Mouse (Mus musculus) lung, embryonic 16.5 days (tissue): ENCODE results near the gene Pfkfb1. TPM values are rescaled to one million over a fixed set of nuclear protein-coding genes. Genes with fewer than 3 reads are reported as not detected.

Experiments
- ATAC-seq: fragments of 200-750 bp; cut with Nextera tagmentation; 2 replicates; pipeline ENCODE4 v1.8.0; 2017; ENCODE audit warnings: low read depth, mild to moderate bottlenecking, moderate library complexity
- H3K27ac ChIP-seq: fragments of 300-500 bp; sonication (generic); 2 replicates; pipeline ENCODE4 v1.5.1; 2014; ENCODE audit warnings: mild to moderate bottlenecking, control low read depth, low read length
- H3K27me3 ChIP-seq: fragments of 300-500 bp; sonication (generic); 2 replicates; pipeline ENCODE4 v1.6.1; 2014; ENCODE audit warnings: low read depth, low read length, mixed read lengths; ENCODE audit not compliant: control insufficient read depth, insufficient read depth
- H3K36me3 ChIP-seq: fragments of 300-500 bp; sonication (generic); 2 replicates; pipeline ENCODE4 v1.6.1; 2014; ENCODE audit warnings: low read length; ENCODE audit not compliant: control insufficient read depth, insufficient read depth
- H3K4me1 ChIP-seq: fragments of 300-500 bp; sonication (generic); replicated peaks from 2 replicates; pipeline ENCODE4 v1.6.1; 2014; ENCODE audit warnings: low read length, mixed read lengths; ENCODE audit not compliant: control insufficient read depth, insufficient read depth
- H3K4me2 ChIP-seq: fragments of 300-500 bp; sonication (generic); 2 replicates; pipeline ENCODE4 v1.6.1; 2014; ENCODE audit warnings: low read depth, low read length, control low read depth
- H3K4me3 ChIP-seq: fragments of 300-500 bp; sonication (generic); 2 replicates; pipeline ENCODE4 v1.5.1; 2014; ENCODE audit warnings: mild to moderate bottlenecking, low read length, control low read depth
- H3K9ac ChIP-seq: fragments of 300-500 bp; sonication (generic); 2 replicates; pipeline ENCODE4 v1.6.1; 2014; ENCODE audit warnings: low read length, control low read depth
- H3K9me3 ChIP-seq: fragments of 300-500 bp; sonication (generic); 2 replicates; pipeline ENCODE4 v1.6.1; 2016; ENCODE audit warnings: low read length; ENCODE audit not compliant: control insufficient read depth
- WGBS: fragments of 180-500 bp; shearing (Covaris S2); extraction: QIAGEN DNeasy Blood & Tissue Kit; methylation state at CpG from one replicate; pipeline ENCODE4 v1.1.7; 2014; 5-methylcytosine and 5-hydroxymethylcytosine counted together
- microRNA-seq: library from miRNA; unstranded; fragments of <30 nt; microRNA quantifications from one replicate; pipeline ENCODE4, GENCODE M21; 2016
- polyA plus RNA-seq: library from polyadenylated mRNA; unstranded; fragments of >200 nt; fragmentation: Nextera tagmentation; extraction: Ambion mirVana; gene quantifications from 2 replicates; pipeline ENCODE4 v1.2.1, GENCODE M21; 2015

The Pfkfb1 gene
- polyA plus RNA-seq, 1 experiment from 2014 or later = 5.2 TPM

- no peaks in the 10 kb centered on the region for H3K36me3 ChIP-seq
- H3K9me3 ChIP-seq = no peaks in the 10 kb centered on the region
- 23% methylated on average over 37 of the region's 37 CpGs for WGBS
- peak within 1 kb of the TSS; percentile 66 for H3K4me2 ChIP-seq
- peak; percentile 85 for ATAC-seq
- H3K27ac ChIP-seq = no peak within 1 kb of the TSS
- peak within 1 kb of the TSS; percentile 63 for H3K9ac ChIP-seq
- peak within 1 kb of the TSS; percentile 56 for H3K4me3 ChIP-seq
- no peaks in the 10 kb centered on the region for H3K27me3 ChIP-seq
- H3K4me1 ChIP-seq = no peaks in the 10 kb centered on the region
Measured at GRCm38 (mm10) chrX:150656908-150657796, 69.1 kb downstream of the Pfkfb1 start, which contains the start of gene Tro. TSS of gene Tro (minus strand) at chrX:150657583.

- Histone ChIP-seq H3K36me3 (no peaks in the 10 kb centered on the region), H3K27me3 (no peaks in the 10 kb centered on the region), H3K4me3 (peak overlapping the region; percentile 56; the same call in 1 of the 2 replicates), H3K9ac (no peak overlapping the region), H3K4me2 (peak overlapping the region; percentile 66; the same call in 1 of the 2 replicates), H3K27ac (no peak overlapping the region), H3K4me1 (no peaks in the 10 kb centered on the region), H3K9me3 (no peaks in the 10 kb centered on the region)
- ATAC-seq = no peak
- WGBS = 31% methylated on average over 3 of the region's 3 CpGs
Measured at GRCm38 (mm10) chrX:150657797-150658118, 69.7 kb downstream of the Pfkfb1 start.

- Histone ChIP-seq H3K9ac (no peak overlapping the region), H3K27me3 (no peaks in the 10 kb centered on the region), H3K36me3 (no peaks in the 10 kb centered on the region), H3K4me2 (no peak overlapping the region), H3K4me3 (no peak overlapping the region), H3K4me1 (no peaks in the 10 kb centered on the region), H3K27ac (no peak overlapping the region), H3K9me3 (no peaks in the 10 kb centered on the region)
- WGBS = 33% methylated on average over 4 of the region's 4 CpGs
- no peak for ATAC-seq
Measured at GRCm38 (mm10) chrX:150662809-150663208, 74.8 kb downstream of the Pfkfb1 start.

- no peak for ATAC-seq
- WGBS = 37% methylated on average over 1 of the region's 1 CpGs
- Histone ChIP-seq H3K9me3 (no peaks in the 10 kb centered on the region), H3K4me1 (no peaks in the 10 kb centered on the region), H3K27me3 (no peaks in the 10 kb centered on the region), H3K36me3 (no peaks in the 10 kb centered on the region), H3K4me3 (no peak overlapping the region), H3K9ac (no peak overlapping the region), H3K27ac (no peak overlapping the region), H3K4me2 (no peak overlapping the region)
Measured at GRCm38 (mm10) chrX:150677505-150677904, 89.5 kb downstream of the Pfkfb1 start.

Small RNA genes within 50 kb of the gene (microRNA-seq; reads per million reads assigned to microRNA genes)
- gene Mir3620 = not detected

Other genes starting within 250 kb of the Pfkfb1 start
- gene Tmem29, start 129.1 kb upstream of the Pfkfb1 start, polyA plus RNA-seq = 31.9 and 34.0 TPM in 2 replicates
- 143 and 167 TPM in 2 replicates for gene Alas2, start 40.9 kb upstream of the Pfkfb1 start, polyA plus RNA-seq
- 17.5 and 19.4 TPM in 2 replicates for gene Apex2, start 1.6 kb downstream of the Pfkfb1 start, polyA plus RNA-seq
- 12.9 and 15.1 TPM in 2 replicates for gene Tro, start 69.4 kb downstream of the Pfkfb1 start, polyA plus RNA-seq
- gene Maged2, start 226.1 kb downstream of the Pfkfb1 start, polyA plus RNA-seq = 863 and 886 TPM in 2 replicates